Mouse (Mus musculus) CD4-positive, CD25-positive, alpha-beta regulatory T cell, adult 2 months (primary cell): ENCODE results near the gene Wfdc8.
A peak's percentile ranks its signal among the peaks of the same experiment; 100 is the strongest.

ENCODE experiments used
- DNase-seq: peaks from one replicate; pipeline ENCODE4 v3.0.0-alpha.2; 2012; ENCODE audit warnings: low read depth, low spot score

Gene Wfdc8

DNA sequence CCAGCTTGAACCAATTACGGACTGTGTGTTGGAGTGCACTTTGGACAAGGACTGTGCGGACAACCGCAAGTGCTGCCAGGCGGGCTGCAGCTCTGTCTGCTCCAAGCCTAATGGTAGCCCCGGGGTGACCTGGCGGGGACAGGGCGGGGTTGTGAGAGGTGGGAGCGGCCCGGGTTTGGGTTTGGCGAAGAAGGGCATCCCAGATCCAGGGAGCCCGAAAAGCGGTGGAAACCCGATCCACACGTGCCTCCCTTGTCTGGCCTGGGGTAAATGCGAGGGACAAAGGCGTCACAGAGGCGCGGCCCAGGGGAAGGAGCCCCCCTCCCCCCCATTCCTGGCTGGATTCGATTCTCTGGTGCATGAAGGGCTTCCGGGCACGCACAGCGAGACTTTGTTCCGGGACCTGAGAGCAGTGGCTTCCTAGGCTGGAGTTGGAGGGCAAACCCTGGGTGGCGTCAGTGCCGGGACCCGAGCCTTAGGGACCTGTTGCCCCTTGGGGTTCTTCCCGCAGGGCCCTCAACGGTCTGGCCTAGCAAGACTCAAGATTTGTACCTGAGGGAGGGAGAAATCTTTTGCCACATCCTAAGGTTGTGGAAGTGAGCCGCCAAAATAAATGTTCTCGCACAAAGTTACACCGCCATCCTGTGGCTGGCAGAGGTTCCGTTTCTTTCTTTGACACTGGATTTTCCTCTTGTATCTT is 49.9 kb downstream of the Wfdc8 start:
- DNase-seq: peak; percentile 80

- DNase-seq: no peak
Measured at GRCm38 (mm10) chr2:164562391-164563188, 50.8 kb downstream of the Wfdc8 start, which contains the start of gene Wfdc2. Gene Wfdc2 (plus strand): TSS chr2:164562413.

GRCm38 (mm10) chr2:164560106-164560505 is 53.3 kb downstream of the Wfdc8 start:
- no peak for DNase-seq

- peak; percentile 41 for DNase-seq
Measured at GRCm38 (mm10) chr2:164558991-164559645, 54.3 kb downstream of the Wfdc8 start.

DNA sequence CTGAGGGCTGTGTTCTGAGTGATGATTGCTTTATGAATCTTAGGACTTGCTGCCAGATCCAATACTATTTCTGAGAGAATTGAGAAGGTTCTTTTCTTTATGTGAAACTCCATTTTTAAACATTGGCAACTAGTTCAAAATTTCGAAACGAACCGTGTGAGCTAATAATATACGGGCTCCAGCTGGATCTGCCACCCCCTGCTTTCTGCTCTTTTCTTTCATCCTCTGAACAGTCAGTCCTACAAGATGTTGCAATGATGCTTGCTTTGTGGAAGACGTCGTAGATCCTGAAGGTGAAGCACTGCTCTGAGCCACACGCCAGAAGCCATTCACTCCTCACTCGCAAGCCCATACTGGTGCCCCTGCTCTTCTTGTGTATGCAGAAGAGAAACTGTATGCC is 55.0 kb downstream of the Wfdc8 start:
- DNase-seq: no peak

- DNase-seq: no peak
Measured at GRCm38 (mm10) chr2:164551502-164551901, 61.9 kb downstream of the Wfdc8 start.

- DNase-seq: peak; percentile 32
Measured at GRCm38 (mm10) chr2:164550895-164551269, 62.5 kb downstream of the Wfdc8 start.

- DNase-seq: no peak
Measured at GRCm38 (mm10) chr2:164549963-164550894, 63.2 kb downstream of the Wfdc8 start.

GRCm38 (mm10) chr2:164549338-164549737 is 64.1 kb downstream of the Wfdc8 start:
- DNase-seq: no peak
